Mouse (Mus musculus): ENCODE measurements at regions not wholly inside any gene's neighbourhood (a gene's known extent, or its start where the extent isn't known, plus 50 kb on each side); places are given as distances from the start of the nearest gene placed in this dataset.

DNA sequence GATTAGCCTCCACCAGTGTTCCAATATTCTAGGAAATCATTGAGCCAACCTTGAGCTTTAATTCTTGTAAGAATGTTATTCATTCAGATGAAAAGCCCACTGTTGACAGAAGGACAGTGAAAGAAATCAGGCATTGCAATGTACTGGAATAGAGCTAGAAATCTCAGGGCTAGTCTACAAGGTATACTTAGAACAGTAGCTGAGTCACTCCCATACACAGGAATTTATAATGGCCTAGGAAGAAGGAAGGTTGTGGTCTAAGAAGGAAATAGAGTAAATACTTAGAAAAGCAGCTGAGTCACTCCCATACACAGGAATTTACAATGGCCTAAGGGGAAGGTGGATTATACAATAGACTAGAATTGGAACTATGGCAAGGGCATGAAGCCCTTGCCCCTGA is 174.6 kb downstream of the Fam181b start:
- peak; percentile 5 for DNase-seq (ENCODE audit: low read depth, low spot score)

DNA sequence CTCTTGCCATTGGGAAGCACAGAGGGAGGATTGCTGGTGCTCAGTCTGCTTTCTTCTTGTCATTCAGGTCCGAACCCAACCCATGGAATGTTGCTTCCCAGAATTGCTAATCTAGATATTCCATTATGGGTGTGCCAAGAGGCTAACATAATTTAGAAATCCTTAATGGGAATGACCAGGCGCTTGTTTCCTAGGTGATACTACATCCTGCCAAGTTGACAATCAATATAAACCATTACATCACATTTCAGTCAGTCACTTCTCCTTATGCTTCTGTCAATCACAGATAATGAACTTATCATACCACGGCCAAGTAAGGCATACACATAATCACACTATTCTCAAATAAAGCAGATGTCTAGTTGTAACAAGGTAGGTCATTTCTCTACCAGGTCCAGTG is 206.1 kb downstream of the Fam181b start:
- DNase-seq (ENCODE audit: low read depth, low spot score), result no peak

DNA sequence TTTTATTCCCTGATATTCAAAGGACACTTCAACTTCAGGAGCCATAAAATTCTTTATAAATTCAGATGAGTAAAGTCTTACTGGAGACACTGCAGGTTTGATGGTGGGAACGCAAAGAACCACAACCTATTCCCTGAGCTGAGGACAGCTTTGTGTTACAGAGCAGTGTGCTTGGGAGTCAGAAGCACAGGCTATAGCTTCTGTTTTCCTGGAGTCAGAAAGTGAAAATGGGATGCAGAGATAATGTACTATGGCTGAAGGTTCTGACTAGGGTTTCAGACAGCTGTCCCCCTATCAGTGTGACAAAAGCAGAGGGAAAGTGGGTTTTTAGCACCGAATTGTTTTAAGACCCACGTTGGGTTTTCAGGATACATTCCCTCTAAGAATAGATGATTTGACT is 211.8 kb downstream of the Fam181b start:
- no peak for DNase-seq (ENCODE audit: low read depth, low spot score)

DNA sequence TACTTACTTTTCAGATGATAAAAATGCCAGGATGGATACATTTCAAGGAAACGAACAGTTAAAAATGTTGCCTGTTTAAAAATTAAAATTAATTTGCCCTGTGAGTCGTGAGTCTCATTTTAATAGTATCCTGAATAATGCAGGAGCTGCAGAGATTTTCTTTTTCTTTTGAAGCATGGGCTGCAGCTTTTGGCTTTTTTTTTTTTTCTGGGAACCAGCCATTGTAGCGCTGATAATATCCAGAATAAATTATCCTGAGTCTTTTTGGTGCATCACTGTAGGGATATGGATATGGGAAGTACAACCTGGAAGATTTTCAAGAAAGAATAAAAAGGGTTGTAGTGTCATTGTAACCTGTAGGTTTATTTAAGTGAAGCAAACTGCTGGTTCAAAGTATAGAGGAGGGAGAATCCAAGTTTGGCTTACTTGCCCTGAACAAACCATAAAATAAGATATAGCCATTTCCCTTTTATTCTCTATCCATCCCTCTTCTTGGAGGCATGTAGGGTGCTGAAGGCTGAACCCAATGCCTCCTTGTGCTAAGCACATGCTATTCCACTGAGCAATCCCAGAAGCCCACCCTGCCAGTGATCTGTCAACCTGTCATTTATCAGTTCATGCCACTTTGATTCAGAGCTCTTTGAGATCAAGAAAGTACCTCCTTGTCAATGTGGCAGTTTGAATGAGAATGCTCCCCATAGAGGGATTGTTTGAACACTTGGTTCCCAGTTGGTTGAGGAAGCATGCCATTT is 212.5 kb downstream of the Fam181b start:
- no peak for DNase-seq (ENCODE audit: low read depth, low spot score)

DNA sequence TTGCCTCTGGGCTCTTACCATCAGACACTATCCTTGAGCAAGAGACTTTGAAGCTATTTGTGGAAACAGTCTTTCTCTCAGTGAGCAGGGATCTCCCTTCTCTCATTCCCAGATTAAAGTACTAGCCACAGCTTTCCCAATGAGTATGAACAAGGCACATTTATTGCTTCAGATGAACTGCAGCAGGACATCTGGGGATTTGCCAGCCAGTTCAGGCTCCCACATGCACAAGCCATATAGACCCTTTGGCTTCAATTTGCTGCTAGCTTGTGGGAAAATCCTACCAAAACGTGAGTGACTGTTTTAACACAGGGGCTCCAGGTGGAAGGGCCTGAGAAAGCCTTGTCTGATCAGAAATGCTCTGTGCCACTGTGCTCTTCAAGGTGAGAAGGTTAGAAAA is 233.1 kb downstream of the Fam181b start:
- DNase-seq (ENCODE audit: low read depth, low spot score), result no peak

DNA sequence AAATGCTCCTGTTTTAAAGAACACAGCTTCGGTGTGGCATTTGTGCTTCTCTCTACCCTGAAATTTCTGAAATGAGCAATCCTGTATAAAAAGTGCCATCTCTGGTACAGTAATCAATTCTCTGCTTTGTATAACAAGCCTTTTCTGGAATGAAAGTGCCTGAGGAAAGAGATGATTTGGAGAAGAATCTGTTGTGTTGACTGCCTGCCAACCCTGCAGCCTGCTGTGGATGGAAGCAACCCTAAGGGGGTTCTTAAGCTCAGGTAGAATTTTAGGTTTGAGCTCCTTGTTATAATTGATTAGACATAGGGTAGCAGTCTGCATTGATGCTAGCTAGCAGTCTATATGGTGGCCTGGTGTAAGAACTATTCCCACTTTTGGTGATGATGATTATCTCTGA is 251.7 kb downstream of the Fam181b start:
- DNase-seq (ENCODE audit: low read depth, low spot score), result no peak

DNA sequence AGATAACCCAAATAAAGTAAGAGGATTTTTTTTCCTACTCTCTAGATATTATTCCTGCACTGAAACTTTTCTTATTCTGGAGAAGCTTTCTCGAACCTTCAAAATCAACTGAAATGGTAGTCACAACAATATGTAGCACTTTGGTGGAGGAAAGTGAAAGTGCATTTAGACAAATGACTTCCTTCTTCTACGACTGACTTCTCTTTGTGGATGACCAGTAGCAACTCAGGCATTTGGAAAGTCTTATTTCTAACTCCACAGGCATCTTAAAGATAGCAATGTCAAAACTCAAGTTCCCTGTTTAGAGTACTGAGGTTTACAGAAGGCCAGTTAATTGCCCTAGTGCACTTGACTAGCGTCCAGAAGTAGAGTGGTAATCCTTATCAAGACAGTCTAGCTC is 252.5 kb downstream of the Fam181b start:
- DNase-seq (ENCODE audit: low read depth, low spot score), result no peak

DNA sequence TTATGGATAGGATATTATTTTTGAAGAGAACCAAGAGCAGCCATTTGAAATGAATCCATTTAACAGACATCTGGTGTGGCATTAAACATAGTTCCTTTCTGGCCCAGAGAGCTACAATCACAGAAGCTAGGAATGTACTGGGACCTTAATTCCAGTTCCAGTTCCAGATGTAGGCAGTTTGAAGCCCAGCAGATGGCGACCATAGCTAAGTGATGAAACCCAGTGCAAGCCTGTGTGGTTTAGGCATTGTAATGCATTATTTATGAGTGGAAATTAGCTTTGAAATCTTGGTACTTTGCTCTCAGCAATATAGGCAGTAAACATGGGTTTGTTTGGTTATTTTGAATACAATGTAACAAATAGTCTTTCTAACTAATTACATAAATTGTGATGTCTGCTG is 256.8 kb downstream of the Fam181b start:
- peak; percentile 3 for DNase-seq (ENCODE audit: low read depth, low spot score)

Measured in R1 (cell line).